Mouse (Mus musculus) hematopoietic stem cell, adult 5-6 weeks (primary cell): ENCODE measurements around the gene Nat8f5. TPM values are rescaled to one million over a fixed set of nuclear protein-coding genes. Genes with fewer than 3 reads are reported as not detected.
"Not testable (repeated sequence)": the region's sequence is repeated elsewhere in the genome, so short reads cannot be mapped to it uniquely, and the experiment has no call there.

Experiments
- ATAC-seq, 2 experiments: fragments of 125-278 bp in 1 of 2; replicated peaks in 1 of 2; 2 replicates each; pipeline ENCODE4 v1.8.0; 2016 to 2017; ENCODE audit warnings: inconsistent platforms in 2 of 2, mild to moderate bottlenecking in 2 of 2, moderate number of reproducible peaks in 2 of 2, low read depth in 1 of 2, moderate TSS enrichment in 1 of 2; ENCODE audit not compliant: low FRiP score in 2 of 2, poor library complexity in 2 of 2, severe bottlenecking in 2 of 2, insufficient read depth in 1 of 2, low TSS enrichment in 1 of 2
- total RNA-seq: library from RNA; stranded (forward); fragments of 172-1452, 232-1000 nt; gene quantifications from 2 replicates; pipeline ENCODE4 v1.2.3, GENCODE M21; 2017

Gene Nat8f5
- total RNA-seq, 1 experiment from 2014 or later = not detected

DNA sequence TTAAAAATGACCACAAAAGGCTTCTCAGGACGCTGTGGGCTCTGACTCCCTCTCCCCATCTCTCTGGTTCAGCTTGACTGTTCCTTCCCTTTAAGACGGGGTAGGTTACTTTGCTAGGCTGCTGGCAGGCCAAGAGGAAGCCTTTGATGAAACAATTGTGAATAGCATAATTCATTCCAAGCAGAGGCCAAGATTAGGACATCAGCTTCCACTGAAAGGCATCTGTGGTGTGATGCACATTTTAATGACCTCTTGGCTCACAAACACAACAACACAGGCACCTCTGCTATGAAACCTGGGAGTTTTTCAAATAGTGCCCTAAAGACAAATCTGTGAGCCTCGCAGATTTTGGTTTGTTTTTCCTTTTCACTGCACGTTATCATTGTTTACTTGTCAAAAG, 19.2 kb upstream of the Nat8f5 start:
- no peak for ATAC-seq

DNA sequence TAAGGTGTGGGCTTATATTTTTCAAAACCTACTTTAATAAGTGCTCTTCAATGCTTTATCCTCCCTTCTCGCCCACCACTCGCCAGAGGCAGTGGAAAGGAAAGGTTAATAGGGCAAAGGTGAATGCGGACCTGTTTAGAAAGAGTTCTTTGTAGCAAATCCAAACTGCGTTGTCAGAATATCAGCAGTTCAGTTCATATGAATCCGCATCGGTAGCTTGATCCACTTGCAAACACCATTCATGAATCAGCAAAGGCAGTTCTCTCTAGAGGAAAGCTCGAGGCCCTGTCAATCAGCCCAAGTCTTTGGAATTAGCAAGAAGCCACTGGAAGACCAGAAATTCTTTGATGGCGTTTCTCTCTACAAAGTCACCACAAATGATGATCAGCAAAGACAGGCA, 17.9 kb upstream of the Nat8f5 start:
- ATAC-seq = no peak

DNA sequence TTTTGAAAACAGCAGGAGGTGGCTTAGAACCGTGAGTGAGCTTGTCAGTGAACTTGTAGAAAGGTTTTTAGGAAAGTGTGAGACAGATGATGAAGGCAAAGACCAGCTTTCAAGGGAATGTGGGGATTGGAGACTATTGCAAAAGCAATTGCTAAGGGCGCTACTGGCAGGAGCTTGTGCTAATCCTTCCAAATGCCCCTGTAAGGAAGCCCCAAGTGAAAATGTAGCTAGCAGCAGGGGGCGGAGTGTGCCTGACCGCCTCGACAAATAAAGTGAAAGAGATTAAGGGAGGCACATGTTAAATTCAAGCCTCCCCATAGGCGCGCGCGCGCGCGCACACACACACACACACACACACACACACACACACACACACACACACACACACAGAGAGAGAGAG, 16.5 kb upstream of the Nat8f5 start:
- ATAC-seq = peak; percentile 53 to 76

DNA sequence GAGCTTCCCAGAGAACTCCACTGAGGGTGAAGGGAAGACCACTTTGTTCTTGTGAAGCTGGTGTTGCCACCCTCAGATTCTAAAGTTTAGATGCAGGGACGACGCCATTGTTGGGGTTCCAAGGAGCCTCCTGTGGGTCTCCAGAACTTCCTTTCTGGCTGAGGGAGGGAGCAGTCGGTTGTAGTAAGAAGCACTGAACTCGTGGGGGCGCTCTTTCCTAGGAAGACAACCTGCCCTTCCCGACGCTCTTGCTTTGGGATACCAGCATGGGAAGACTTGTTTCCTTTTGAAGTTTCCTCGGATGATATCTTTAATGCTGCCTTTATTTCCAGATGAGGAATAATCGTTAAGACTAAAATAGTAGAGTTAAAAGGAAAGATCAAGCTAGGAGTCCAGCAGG, 16.1 kb upstream of the Nat8f5 start:
- ATAC-seq = not testable (repeated sequence)

DNA sequence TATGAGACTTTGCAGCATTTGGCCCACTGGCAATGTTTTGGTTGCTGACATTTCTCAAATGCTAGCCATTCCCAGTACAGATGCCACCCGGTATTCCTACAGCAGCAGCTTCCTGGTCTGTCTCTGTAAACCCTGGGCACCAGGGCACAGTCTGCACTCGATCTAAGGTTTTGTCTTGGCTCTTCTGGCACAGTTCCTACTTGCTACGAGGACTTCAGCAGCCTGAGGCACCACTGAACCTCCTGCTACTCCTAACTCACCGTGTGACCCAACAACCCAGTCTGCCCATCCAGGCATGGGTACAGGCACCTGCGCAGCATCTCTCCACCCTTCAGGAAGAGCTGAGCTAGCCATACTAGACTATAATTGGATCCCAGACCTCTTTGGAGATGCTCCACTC, 15.3 kb upstream of the Nat8f5 start:
- not testable (repeated sequence) for ATAC-seq

DNA sequence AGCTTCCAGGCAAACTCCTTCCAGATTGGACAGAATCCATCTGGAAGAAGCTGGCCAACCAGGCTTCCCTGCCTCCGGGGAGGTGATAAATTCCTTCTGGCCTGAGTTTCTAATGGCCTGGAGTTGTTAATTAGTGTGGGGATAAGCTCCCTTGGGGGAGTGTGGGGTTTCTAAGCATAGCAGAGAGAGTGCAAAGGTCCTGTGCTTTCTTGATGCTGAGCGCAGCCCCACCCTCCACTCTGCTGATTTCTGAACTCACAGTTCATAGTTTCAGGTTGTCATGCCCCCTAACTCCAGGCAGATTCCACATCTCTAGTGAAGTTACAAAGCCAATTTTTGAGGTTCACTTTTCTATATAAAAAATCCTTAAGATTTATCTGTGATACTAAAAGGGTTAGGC, 14.3 kb upstream of the Nat8f5 start:
- ATAC-seq = not testable (repeated sequence)

DNA sequence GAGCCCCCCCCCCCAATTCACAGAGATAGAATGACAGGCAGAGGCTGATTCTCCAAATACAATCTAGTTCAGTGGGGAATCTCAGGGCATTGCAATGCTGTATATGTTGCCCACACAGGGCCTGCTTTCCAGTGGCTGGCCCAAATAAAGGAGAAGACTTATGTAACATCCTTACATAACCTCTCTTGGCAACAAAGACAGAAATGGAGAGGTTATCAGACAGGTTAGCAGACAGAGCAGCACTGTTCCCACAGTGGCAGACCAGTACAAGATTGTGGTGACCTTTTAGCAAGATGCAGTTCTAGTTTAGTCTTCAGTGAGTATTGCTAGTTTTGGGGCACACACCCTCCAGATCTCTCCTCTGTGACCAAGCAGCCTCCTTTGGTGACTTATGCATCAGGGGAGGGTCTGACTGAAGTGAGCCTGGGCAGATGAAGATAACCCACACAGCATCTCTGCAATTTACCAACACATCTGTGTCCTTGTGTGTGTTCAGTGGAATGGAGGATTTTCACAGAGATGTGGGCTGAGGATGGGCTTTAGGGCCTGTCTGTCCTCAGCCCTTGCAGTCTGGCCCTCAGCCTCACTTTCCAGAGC, 13.8 kb upstream of the Nat8f5 start:
- not testable (repeated sequence) for ATAC-seq

DNA sequence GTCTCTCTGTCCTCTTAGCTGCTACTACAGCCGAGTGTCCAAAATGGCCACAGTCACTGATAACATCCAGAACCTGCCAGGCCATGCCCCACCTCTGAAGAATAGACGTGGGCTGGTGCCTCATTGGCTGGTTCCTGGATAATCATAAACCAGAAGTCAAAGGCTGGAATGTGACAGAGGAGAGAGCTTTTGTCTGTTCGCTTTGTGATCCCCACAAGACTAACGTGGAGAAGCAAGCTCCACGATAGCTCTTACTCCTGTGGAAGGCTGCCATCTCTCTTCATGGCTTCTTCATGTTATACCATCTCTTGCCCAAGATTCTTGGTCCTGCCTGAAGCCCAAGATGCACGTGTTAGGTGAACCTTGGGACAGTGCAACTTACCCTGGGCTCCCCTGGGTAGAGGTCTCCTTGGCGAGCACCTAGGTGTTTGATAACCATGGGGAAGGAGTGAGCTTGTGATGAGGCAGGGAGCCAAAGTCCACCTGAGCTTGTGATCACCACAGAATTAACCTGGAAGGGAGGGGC, 11.1 kb upstream of the Nat8f5 start, which contains the start of gene Nat8:
Gene Nat8, minus strand, starts transcription at position 287 of the 526 bp plus-strand sequence.
- no peak for ATAC-seq

DNA sequence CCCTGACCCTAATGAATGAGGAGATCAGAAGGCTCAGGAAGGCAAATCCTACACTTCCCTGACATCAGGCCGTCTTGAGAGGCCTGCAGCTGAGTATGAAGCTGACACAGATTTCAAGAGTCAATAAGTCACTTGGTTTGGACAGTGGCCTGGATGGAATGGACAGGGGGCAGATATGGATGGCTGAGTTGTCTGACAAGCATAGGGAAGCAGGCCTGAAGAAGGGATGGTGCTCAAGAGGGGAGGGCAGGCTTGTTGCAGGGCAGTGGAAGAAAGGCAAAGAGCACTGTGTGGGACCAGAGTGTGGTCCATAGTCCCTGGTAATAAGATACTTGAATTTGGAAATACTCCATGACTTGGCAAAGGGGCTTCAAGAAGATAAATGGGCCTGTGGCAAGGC, 8.7 kb upstream of the Nat8f5 start:
- no peak for ATAC-seq

DNA sequence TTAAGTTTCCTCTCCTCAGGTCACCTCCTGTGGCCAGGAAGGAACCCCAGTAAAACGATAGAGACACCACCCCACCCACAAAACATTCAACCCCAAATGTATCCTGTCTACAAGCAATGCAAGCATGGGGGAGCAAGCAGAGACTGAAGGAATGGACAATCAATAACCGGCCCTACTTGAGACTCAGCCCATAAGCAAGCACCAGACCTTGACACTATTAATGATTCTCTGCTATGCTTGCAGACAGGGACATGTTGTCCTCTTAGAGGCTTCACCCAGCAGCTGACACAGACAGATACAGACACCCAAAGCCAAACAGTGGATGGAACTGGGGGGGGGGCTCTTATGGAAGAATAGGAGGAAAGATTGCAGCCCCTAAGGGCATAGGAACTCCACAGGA, 5.1 kb upstream of the Nat8f5 start:
- no peak for ATAC-seq

DNA sequence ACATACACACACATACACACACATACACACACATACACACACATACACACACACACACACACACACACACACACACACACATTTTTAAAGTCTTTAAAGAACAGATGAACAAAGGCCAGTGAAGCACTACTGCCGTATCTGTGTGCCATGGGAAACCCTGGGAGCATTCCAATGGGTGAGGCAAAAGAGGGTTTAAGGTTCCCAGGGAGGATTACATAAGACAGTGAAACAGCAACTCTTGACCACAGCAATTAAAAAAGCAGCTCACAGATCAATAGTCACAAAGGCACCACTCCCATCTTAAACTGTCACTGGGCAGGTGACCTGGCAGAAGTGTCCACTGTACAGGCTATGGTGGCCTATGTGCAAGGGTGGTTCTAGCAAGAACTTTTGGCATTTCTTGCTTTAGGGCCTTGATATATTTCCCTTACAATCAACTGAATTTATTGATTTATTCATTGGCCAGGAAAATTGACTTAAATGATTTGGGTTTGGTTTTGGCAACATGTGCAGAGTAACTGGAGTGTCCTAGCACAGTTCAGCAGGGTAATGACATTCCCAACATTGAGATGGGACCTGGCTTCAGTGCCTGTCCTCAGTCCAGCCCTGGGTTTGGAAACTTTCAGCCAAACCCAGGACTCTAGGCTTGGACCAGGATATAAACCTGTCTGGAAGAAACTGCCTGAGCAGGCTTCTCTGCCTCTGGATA, 2.8 kb upstream of the Nat8f5 start:
- ATAC-seq = no peak

DNA sequence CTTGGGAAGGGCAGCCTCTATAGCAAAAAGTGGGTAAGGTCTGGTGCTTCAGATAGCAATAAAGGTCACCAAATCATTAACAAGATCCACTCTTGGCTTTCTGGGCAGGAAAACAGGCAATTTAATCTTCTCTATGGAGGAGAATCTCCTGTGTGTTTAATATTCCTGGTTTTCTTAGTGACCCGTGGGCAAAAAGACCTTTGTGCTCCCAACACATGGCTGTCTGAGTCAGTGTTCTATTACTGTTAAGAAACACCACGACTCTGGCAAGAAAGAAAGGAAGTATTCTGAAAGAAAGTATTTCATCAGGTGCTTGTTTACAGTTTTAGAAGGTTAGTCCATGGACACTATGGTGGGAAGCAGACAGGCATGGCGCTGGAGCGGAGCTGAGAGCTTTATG, 1.5 kb upstream of the Nat8f5 start:
- ATAC-seq = no peak

DNA sequence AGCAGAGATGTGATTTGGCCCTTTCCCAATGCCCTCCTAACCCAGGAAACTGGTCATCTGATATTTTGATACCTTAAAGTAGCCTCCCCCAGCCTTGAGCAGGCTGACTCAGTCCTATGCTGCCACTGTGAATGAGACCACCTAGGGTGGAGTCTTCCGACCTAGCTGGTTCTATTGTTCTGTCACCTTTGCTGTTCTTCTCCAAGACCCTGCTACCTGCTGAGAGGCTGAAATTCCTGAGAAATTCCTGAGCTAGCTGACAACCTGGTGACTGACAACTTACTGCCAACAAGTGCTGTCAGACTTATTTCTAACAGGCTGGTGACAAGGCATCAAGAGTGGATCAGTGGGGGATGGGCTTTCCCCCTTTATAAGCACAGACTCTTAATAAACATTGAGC, 2.4 kb downstream of the Nat8f5 start:
- no peak for ATAC-seq

DNA sequence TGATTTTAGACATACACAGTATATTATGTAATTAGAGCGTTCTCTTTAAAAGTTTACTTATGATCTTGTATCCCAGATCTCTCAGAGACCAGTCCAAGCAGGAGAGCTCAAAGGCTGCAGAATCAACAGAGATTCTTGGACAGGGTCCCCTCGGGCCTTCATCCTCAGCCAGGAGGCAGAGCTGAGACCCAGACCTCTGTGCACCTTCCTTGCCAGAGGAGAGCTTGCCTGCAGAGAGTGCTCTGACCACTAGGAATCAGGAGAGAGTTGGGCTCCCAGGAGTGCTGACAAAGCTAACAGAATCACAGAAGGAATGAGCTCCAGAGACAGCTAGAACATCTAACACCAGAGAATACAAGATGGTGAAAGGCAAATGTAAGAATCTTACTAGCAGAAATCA, 7.4 kb downstream of the Nat8f5 start:
- no peak for ATAC-seq

DNA sequence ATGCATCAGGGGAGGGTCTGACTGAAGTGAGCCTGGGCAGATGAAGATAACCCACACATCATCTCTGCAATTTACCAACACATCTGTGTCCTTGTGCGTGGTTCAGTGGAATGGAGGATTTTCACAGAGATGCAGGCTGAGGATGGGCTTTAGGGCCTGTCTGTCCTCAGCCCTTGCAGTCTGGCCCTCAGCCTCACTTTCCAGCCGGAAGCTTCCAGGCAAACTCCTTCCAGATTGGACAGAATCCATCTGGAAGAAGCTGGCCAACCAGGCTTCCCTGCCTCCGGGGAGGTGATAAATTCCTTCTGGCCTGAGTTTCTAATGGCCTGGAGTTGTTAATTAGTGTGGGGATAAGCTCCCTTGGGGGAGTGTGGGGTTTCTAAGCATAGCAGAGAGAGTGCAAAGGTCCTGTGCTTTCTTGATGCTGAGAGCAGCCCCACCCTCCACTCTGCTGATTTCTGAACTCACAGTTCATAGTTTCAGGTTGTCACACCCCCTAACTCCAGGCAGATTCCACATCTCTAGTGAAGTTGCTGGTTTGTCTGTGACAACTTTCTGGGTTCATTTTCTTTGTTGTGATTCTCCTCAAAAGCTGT, 9.7 kb downstream of the Nat8f5 start:
- ATAC-seq = not testable (repeated sequence)

DNA sequence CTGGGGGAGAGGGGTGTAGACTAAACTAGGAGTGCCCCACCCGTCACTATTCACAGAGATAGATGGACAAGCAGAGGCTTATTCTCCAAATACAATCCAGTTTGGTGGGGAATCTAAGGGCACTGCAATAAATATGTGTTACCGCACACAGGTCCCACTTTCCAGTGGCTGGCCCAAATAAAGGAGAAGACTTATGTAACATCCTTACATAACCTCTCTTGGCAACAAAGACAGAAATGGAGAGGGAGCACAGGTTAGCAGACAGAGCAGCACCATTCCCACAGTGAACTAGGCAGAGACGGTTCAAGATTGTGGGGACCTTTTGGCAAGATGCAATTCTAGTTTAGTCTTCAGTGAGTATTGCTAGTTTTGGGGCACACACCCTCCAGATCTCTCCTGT, 10.3 kb downstream of the Nat8f5 start:
- not testable (repeated sequence) for ATAC-seq

DNA sequence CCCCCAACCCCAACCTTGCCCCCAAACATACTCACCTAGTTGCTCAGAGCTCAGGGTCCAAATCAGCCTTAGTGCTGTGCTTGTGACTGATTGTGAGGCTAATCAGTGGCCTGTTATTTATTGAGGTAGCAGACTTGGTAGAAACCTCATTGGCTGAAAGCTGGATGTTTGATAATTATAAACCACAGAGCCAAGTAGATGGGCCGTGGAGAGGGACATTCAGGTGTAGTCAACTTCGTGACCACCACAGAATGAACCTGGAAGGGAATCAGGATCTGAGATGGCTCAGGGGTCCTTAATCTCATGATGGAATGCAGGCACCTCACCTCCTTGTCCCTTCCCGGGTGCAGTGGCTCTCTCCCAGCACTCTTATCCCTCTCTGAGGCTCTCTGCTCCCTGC, 11.0 kb downstream of the Nat8f5 start:
- not testable (repeated sequence) for ATAC-seq

DNA sequence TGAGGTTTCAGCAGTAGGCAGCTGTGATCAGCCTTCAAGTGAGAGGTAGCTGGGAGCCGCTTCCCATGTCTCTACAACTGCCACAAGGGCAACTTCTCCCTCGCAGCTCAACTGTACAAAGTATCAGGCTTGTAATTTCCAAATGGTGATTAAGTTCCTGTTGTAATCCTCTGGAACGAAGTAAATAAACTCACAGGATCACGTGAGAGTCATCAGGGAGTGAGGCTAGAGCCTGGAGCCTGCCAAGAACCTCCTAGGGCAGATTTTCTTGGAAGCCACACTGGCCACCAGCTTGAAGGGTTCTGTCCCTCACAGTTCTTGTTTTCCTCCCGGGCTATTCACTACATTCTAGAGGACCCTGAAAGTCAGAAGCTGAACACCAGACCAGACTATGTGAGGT, 17.6 kb downstream of the Nat8f5 start:
- not testable (repeated sequence) for ATAC-seq
